Mouse (Mus musculus) heart, postnatal 36 days (tissue): Measurements from ENCODE around the gene Olfr883. TPM values are rescaled to one million over a fixed set of nuclear protein-coding genes. Genes with fewer than 3 reads are reported as not detected.

Experiments used
- DNase-seq, 2 experiments: peaks; one replicate each; pipeline ENCODE4 v3.0.0; 2021 to 2022
- intact Hi-C: fragments of 180-260 bp; cut with DNase I; formaldehyde crosslinking; loops from one replicate; pipeline ENCODE4 v1.15.1; 2025
- total RNA-seq, 2 experiments: library from RNA; stranded (reverse); gene quantifications; 2 replicates each; pipeline ENCODE4 v1.2.3; 2021

The Olfr883 gene
- not detected for total RNA-seq

GRCm38 (mm10) chr9:38025508-38025907, at the start of gene Olfr883:
Olfr883 (plus strand) TSS chr9:38025808.
- DNase-seq: no peak
- intact Hi-C loops: no loop called here

GRCm38 (mm10) chr9:37991525-37991924, 34.1 kb upstream of the Olfr883 start, which contains the start of gene Olfr881:
Olfr881 (plus strand) TSS chr9:37991825.
- intact Hi-C loops: no loop called here
- DNase-seq: no peak

- intact Hi-C loops: no loop called here
Measured at GRCm38 (mm10) chr9:37998581-37999204, 26.9 kb upstream of the Olfr883 start.

GRCm38 (mm10) chr9:38000021-38000420, 25.6 kb upstream of the Olfr883 start:
- DNase-seq: no peak
- intact Hi-C loops: no loop called here

More at GRCm38 (mm10) chr9:37998581-37999204, 26.9 kb upstream of the Olfr883 start:
- no peak for DNase-seq

GRCm38 (mm10) chr9:38046255-38046654, 20.6 kb downstream of the Olfr883 start, which contains the start of gene Olfr884:
Olfr884 (plus strand) TSS chr9:38046555.
- intact Hi-C loops: no loop called here
- DNase-seq: no peak

- DNase-seq: no peak
- intact Hi-C loops: no loop called here
Measured at GRCm38 (mm10) chr9:38061022-38061421, 35.4 kb downstream of the Olfr883 start, which contains the start of gene Olfr885. Olfr885 (plus strand) TSS chr9:38061322.

Other genes starting within 250 kb of the Olfr883 start
- not detected for gene Olfr876, start 222.8 kb upstream of the Olfr883 start, total RNA-seq
- not detected for gene Olfr877, start 171.5 kb upstream of the Olfr883 start, total RNA-seq
- gene Olfr145, start 129.1 kb upstream of the Olfr883 start, total RNA-seq: not detected
- gene Olfr878, start 108.0 kb upstream of the Olfr883 start, total RNA-seq: not detected
- not detected for gene Olfr881, start 34.0 kb upstream of the Olfr883 start, total RNA-seq
- not detected for gene Olfr884, start 20.7 kb downstream of the Olfr883 start, total RNA-seq
- not detected for gene Olfr885, start 35.5 kb downstream of the Olfr883 start, total RNA-seq
- gene Olfr887, start 58.3 kb downstream of the Olfr883 start, total RNA-seq: not detected
- not detected for gene Olfr888, start 82.3 kb downstream of the Olfr883 start, total RNA-seq
- not detected for gene Olfr889, start 89.4 kb downstream of the Olfr883 start, total RNA-seq
- gene Olfr890, start 116.7 kb downstream of the Olfr883 start, total RNA-seq: not detected
- not detected for gene Olfr891, start 155.0 kb downstream of the Olfr883 start, total RNA-seq
- gene Olfr893, start 182.6 kb downstream of the Olfr883 start, total RNA-seq: not detected
- gene Olfr894, start 192.2 kb downstream of the Olfr883 start, total RNA-seq: not detected
- gene Olfr143, start 227.0 kb downstream of the Olfr883 start, total RNA-seq: not detected
- not detected for gene Olfr895, start 242.0 kb downstream of the Olfr883 start, total RNA-seq